Comparison of ENCODE assay signal across 8 mouse cellular contexts in the genomic region with DNA sequence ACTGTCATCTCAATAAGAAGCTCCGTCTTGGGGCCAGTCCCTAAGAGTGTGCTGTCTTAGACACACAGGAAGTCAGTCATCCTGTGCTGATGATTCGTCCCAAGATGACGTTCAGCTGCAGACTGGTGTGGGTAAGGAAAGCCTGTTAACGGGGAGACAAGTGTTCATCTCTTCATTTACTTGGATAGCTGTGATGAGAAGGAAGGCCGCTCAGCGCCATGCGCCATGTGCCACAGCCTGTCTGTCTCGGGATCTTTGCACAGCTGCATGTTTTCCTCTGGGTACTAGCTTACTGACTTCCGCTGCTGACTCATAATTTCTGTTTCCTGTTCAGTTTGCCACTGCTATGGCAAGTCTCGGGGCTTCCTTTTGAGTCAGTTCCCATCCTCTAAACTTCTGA. TPM values are rescaled to one million over a fixed set of nuclear protein-coding genes. Genes with fewer than 3 reads are reported as not detected.
A peak's percentile ranks its signal among the peaks of the same experiment; 100 is the strongest.
DNase-seq lines count a peak whose midpoint lies in the region; ATAC-seq and TF ChIP-seq lines count a peak whose summit lies in the region.
"Had no signal": no experiment of that assay in that cellular context is flagged by ENCODE, and none has a peak within 500 bp of the region (broad histone marks: within the 10 kb centered on the region; RNA-seq: fewer than 3 reads in every experiment).

No protein-coding gene starts in this region.

- H3K4me1 ChIP-seq in forebrain, postnatal 0 days (ENCODE audit: insufficient read depth) = no peaks in the 10 kb centered on the region

- no peaks in the 10 kb centered on the region for H3K9me3 ChIP-seq in forebrain, postnatal 0 days (ENCODE audit: low read length)

- ATAC-seq in neutrophil, adult 5-6 weeks (ENCODE audit: extremely low read depth, insufficient number of reproducible peaks, low FRiP score, poor library complexity, severe bottlenecking) = peak; percentile 81
- ATAC-seq in cerebellum, adult (ENCODE audit: insufficient number of reproducible peaks, low FRiP score, low TSS enrichment) = no peak
- no peak for ATAC-seq in forebrain, postnatal 0 days

- peak; percentile 59 to 62 for DNase-seq in B cell, adult 2 months
- DNase-seq in CD8-positive naive resting alpha-beta T cell, adult 2 months (ENCODE audit: low read depth in 2 of 2, low spot score in 2 of 2) = peak; percentile 26 to 52
- DNase-seq in kidney, postnatal 14 days = peak; percentile 12
- DNase-seq in cerebellum, postnatal 10 days = no peak
- DNase-seq in forebrain, postnatal 0 days = no peak

- no peak overlapping the region for H3K4me3 ChIP-seq in forebrain, postnatal 0 days (ENCODE audit: low read depth, low read length)

- no peak overlapping the region for H3K27ac ChIP-seq in forebrain, postnatal 0 days (ENCODE audit: low read depth, low read length)
- H3K27ac ChIP-seq: liver, embryonic 14.5 days had no signal

- no peak overlapping the region for H3K4me2 ChIP-seq in forebrain, postnatal 0 days (ENCODE audit: low read depth)

- 88% methylated on average over 10 of the region's 10 CpGs for WGBS in forebrain, postnatal 0 days

- TF ChIP-seq CTCF in forebrain, postnatal 0 days (IDR thresholded peaks at IDR 0.05; ENCODE audit: low read depth) = no peak

- H3K27me3 ChIP-seq in forebrain, postnatal 0 days (ENCODE audit: insufficient read depth, low read length) = no peaks in the 10 kb centered on the region

- no peak overlapping the region for H3K9ac ChIP-seq in forebrain, postnatal 0 days
- H3K9ac ChIP-seq: liver, embryonic 14.5 days had no signal

- no peaks in the 10 kb centered on the region for H3K36me3 ChIP-seq in forebrain, postnatal 0 days (ENCODE audit: insufficient read depth)

RNA-seq across cellular contexts. Expression of gene Txlnb, which starts 23.7 kb away (rescaled TPM):
- 0.12 and 0.49 TPM in 2 replicates for total RNA-seq in neutrophil, adult 5-6 weeks (2017)
- 0.31 and 0.62 TPM in 2 replicates for total RNA-seq in forebrain, postnatal 0 days (2014; rRNA removed)
- 0.28 and 0.53 TPM in 2 replicates for polyA plus RNA-seq in forebrain, postnatal 0 days (2015; fragmentation: Nextera tagmentation; extraction: Ambion mirVana)

RNA-seq across cellular contexts. Expression of gene Cited2, which starts 49.3 kb away (rescaled TPM):
- total RNA-seq in neutrophil, adult 5-6 weeks (2017) = 46.3 and 63.8 TPM in 2 replicates
- 66.1 and 82.8 TPM in 2 replicates for total RNA-seq in forebrain, postnatal 0 days (2014; rRNA removed)
- 51.6 and 57.7 TPM in 2 replicates for polyA plus RNA-seq in forebrain, postnatal 0 days (2015; fragmentation: Nextera tagmentation; extraction: Ambion mirVana)

Comparison
In these comparisons a context has a peak if more than half of its experiments do, and no peak if none do; other contexts are left out.
1. DNase-seq: peak in B cell, adult 2 months (2 of 2), CD8-positive naive resting alpha-beta T cell, adult 2 months (2 of 2) and kidney, postnatal 14 days (single experiment); none in cerebellum, postnatal 10 days (0 of 2) and forebrain, postnatal 0 days (single experiment).